In genomic region chr13:64370173-64370940, GRCm38 (mm10) we compare ENCODE assay signal across 8 mouse cellular contexts. TPM values are rescaled to one million over a fixed set of nuclear protein-coding genes. Genes with fewer than 3 reads are reported as not detected.
DNase-seq lines count a peak whose midpoint lies in the region; ATAC-seq lines count a peak whose summit lies in the region.

Ctsl (minus strand) TSS chr13:64370890.

- peaks cover 10% of the 10 kb centered on the region; the same call in 1 of the 2 replicates for H3K36me3 ChIP-seq in hindbrain, embryonic 16.5 days (ENCODE audit: control insufficient read depth, insufficient read depth, low read length)
- peaks cover 33% of the 10 kb centered on the region for H3K36me3 ChIP-seq in macrophage (ENCODE audit: inconsistent target)

- H3K4me3 ChIP-seq in hindbrain, embryonic 16.5 days (ENCODE audit: low read length): peak within 1 kb of the TSS; percentile 76
- peak within 1 kb of the TSS; percentile 88 for H3K4me3 ChIP-seq in macrophage (ENCODE audit: inconsistent target)

- 1% methylated on average over 43 of the region's 43 CpGs for WGBS in hindbrain, embryonic 16.5 days
- WGBS in macrophage (ENCODE audit: missing documents): under 1% methylated on average over 30 of the region's 43 CpGs

- peak; percentile 81 for DNase-seq in WW6 (ENCODE audit: low read depth, low spot score)
- DNase-seq in cerebellum, postnatal 4 days (ENCODE audit: low spot score in 2 of 2): peak; percentile 76 to 87
- DNase-seq in gastrocnemius, adult 18-20 months (ENCODE audit: low spot score): peak; percentile 95
- DNase-seq in left cerebral cortex, adult 18-20 months (ENCODE audit: low spot score in 2 of 2): peak; percentile 92 to 93
- peak; percentile 94 for DNase-seq in right cerebral cortex, adult 18-20 months
- DNase-seq in urinary bladder, postnatal 10 days (ENCODE audit: low spot score): peak; percentile 73

- ATAC-seq in hindbrain, embryonic 16.5 days: peak; percentile 99

- H3K4me1 ChIP-seq in hindbrain, embryonic 16.5 days (ENCODE audit: control insufficient read depth, insufficient read depth, low read depth, low read length): peaks cover 9% of the 10 kb centered on the region

- no peaks in the 10 kb centered on the region for H3K9me3 ChIP-seq in hindbrain, embryonic 16.5 days (ENCODE audit: control insufficient read depth, low read length)

- peak within 1 kb of the TSS; percentile 82 for H3K9ac ChIP-seq in hindbrain, embryonic 16.5 days (ENCODE audit: low read depth, low read length)

- peaks cover 44% of the 10 kb centered on the region for H3K79me2 ChIP-seq in macrophage (ENCODE audit: inconsistent target)

- H3K27ac ChIP-seq in hindbrain, embryonic 16.5 days (ENCODE audit: low read depth, low read length): peak within 1 kb of the TSS; percentile 69
- H3K27ac ChIP-seq in macrophage: peak within 1 kb of the TSS; percentile 79

- H3K4me2 ChIP-seq in hindbrain, embryonic 16.5 days (ENCODE audit: low read length): peak within 1 kb of the TSS; percentile 90

- H3K27me3 ChIP-seq in hindbrain, embryonic 16.5 days (replicated peaks; ENCODE audit: control insufficient read depth, insufficient read depth, low read length): no peaks in the 10 kb centered on the region

RNA-seq across cellular contexts. Expression of gene Ctsl, which starts in this region (rescaled TPM):
- total RNA-seq in gastrocnemius, adult 18-20 months (2021): 100 to 1,000 TPM; 121 to 124 TPM
- 185 and 197 TPM in 2 replicates for polyA plus RNA-seq in hindbrain, embryonic 16.5 days (2015; fragmentation: Nextera tagmentation; extraction: Ambion mirVana)
- 100 to 1,000 TPM; 117 to 124 TPM for total RNA-seq in left cerebral cortex, adult 18-20 months (2021)
- 100 to 1,000 TPM in 15 of 26 experiments, 10 to 100 TPM in 11; 28.8 to 498 (median 136) TPM for total RNA-seq in macrophage (2018; cell fraction: chromatin; rRNA removed)
- total RNA-seq in macrophage (2018; cell fraction: cytosol; rRNA removed): 1,000 to 10,000 TPM in 1 of 26 experiments, 100 to 1,000 TPM in 25; 292 to 1,007 (median 547) TPM
- 1,000 to 10,000 TPM in 1 of 26 experiments, 100 to 1,000 TPM in 25; 266 to 1,797 (median 504) TPM for total RNA-seq in macrophage (2018; cell fraction: nucleus; rRNA removed)
- polyA plus RNA-seq in macrophage (2018): 822 to 3,190 TPM (median 998 TPM) in 3 replicates

Comparison
In these comparisons a context has a peak if more than half of its experiments do, and no peak if none do; other contexts are left out.
1. Peak in every context shown above with its lines: DNase-seq, ATAC-seq, H3K4me3 ChIP-seq and H3K27ac ChIP-seq.